ENCODE assay signal across 8 mouse cellular contexts in genomic region chr14:98589846-98590245, GRCm38 (mm10).
DNase-seq lines count a peak whose midpoint lies in the region; ATAC-seq lines count a peak whose summit lies in the region.

No protein-coding gene starts in this region.

- intact Hi-C loops in left cerebral cortex, postnatal 4 days (cut with DNase I), result no loop called here

- peak; percentile 4 to 5 for DNase-seq in cerebellum, postnatal 14 days
- no peak for DNase-seq in cerebellum, adult 18-20 months
- DNase-seq in urinary bladder, adult 18-20 months (ENCODE audit: low spot score in 2 of 2), result peak; percentile 1 to 19
- no peak for DNase-seq in urinary bladder, adult 2 months (ENCODE audit: low spot score)
- DNase-seq in left cerebral cortex, postnatal 4 days, result peak; percentile 36
- peak; percentile 5 for DNase-seq in ovary, postnatal 14 days (ENCODE audit: low spot score)
- no peak for DNase-seq in thymus, postnatal 36 days

- peak; percentile 53; the same call in 1 of the 2 replicates for ATAC-seq in granulocyte monocyte progenitor cell, adult 5-6 weeks (replicated peaks; ENCODE audit: poor library complexity, severe bottlenecking)

Comparison
In these comparisons a context has a peak if more than half of its experiments do, and no peak if none do; other contexts are left out.
1. DNase-seq: peak in cerebellum, postnatal 14 days (2 of 2), urinary bladder, adult 18-20 months (2 of 2), left cerebral cortex, postnatal 4 days (single experiment) and ovary, postnatal 14 days (single experiment); none in cerebellum, adult 18-20 months (0 of 2), urinary bladder, adult 2 months (single experiment) and thymus, postnatal 36 days (0 of 2).